Mouse (Mus musculus): ENCODE measurements around the gene Actn4.
A peak's percentile ranks its signal among the peaks of the same experiment; 100 is the strongest.

The Actn4 gene

DNA sequence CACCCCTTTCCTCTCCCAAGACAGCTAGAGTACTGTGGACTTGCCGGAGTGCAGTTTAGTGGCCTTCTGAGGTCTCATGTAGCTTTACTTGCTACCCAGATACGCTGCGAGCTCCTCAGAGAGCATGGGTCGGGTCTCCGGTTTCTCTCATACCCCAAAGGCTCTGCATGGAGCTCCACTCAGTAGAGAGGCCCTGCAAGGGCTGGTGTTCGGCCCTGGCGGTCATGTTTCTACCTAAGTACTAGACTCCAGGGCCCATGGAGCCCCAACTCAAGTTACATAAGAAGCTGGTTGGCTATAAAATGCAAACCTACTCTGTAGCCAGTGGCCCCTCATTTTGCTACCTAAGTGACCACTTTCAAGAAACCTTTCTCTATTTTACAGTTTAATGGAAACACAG, 13.4 kb downstream of the Actn4 start:
- DNase-seq: no peak

DNA sequence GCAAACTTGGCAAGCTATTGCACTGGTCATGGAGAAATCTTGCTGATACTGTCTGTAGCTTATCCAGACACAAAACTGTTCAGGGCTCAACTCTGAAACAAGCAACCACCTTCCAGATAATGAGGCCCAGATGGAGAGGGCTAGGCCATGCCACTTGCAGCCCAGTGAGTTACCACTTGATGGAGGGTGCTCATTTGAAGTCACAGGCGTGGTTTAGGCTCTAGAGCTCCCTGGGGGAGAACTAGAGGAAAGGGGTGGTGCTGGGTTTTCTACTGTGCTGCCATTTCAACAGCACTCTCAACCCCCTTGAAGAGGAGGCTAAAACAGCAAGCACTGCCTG, 15.9 kb downstream of the Actn4 start:
- no peak for DNase-seq

DNA sequence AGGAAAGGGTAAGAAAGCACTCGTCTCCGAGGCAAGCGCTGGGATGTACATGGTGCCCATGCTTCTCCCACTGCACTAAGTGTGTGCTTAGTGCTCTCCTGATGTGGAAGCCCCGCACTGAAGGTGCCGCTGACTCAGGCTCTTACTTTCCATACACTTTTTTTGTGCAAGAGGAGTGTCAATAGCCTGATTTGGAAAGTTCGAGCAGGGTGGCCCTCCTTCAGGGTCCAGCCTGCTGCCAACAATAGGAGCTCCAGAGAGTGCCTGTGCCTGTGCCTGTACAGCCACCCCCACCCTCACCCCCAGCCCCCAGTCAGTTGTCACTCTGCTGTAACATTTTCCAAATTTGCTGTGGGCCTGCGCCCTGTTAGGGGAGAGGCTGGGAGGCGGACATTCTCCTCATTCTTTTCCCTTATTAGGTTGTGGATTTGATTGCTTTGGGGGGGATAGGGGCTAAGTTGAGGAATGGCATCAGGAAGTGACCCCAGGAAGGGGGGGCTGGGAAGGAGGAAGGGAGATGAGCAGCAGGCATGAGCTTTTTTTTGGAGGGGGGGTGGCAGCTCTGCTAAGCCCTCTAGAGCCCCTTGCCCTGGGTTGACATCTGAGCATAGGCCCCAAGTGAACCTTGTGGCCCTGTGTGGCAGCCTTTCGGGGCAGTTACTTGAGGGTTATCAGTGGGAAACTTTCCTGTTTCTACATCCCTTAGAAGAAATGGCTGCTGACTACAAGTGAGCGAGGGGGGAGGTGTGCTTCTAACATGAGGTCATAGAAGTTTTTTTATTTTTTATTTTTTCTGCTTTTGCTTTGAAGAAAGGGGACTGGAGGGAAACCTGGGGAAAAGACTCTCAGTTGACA, 16.5 kb downstream of the Actn4 start:
- no peak for DNase-seq

DNA sequence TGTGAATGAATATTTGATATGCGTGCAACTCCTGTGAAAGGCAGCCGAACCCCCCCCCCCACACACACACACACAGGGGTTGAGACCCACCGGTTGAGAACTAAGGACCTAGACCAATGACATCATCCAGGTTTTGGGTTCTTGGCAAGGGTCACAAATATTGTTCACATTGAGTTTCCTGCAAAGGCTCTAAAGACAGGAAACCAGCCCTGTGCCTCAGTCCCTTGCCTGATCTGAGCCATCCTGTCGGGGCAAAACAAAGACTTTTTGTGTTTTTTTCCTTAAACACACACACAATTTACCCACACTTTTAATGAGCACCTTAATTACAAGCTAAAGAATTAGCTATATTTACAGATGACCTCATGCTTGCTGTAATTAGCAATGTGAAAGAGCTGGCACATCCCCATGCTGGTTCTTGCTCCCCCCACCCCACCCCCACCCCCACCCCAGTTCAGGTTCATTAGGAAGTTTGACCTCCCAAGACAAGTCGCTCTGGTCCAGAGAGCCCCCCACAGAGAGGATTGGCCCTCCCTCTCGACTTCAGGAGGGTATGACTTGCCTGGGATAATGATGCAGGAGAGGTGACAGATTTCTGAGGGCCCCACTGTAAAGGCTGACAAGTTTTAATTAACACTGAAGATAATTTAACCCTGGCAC, 17.3 kb downstream of the Actn4 start:
- DNase-seq: no peak

DNA sequence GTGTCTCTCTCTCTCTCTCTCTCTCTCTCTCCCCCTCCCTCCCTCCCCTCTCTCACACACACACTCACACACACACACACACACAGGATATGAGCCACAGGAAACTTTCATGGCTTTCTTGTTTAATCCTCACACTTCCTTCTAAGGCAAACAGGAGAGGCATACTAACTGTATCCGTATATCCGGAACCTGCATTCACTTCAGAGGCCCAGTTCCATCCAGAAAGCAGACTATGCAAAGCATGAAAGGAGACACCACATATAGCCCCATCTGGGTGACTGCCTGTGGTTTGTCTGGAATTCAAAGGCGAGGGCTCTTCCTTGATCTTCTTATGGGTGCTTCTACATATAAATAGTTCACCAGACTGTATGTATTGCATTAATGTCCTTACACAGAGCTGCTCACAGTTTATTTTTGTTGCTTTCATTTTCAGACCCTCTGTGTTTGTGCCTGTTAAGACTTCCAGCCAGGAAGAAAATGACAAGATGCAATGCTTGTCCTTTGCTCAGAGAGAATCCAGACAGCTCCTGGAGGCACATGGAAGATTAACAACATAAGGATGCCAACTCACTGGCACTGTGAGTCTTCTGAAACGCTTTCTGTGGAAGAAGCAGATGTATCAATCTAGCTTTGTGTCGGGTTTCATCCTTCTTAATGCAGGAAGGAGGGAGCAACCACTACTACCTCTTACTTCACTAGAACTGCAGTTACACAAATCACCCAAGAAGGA, 18.5 kb downstream of the Actn4 start:
- no peak for DNase-seq

DNA sequence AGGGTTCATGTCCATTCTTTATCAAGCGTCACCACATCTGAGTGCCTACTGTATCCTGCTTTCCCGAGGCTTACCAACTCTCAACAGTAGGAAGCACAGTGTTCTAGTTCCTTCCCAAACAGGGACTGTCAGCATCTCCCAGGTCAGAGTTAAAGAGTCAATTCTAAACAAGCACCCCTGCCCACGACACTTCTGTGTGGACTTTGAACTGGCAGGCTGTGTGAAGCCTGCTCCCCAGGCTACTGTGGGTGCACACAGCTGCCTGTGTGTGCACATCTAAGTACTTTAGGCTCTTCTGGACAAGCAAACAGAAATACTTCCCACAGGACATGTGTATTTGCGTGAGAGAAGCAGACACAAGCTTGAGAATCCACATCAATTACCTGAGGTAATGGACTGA, 20.6 kb downstream of the Actn4 start:
- DNase-seq: peak; percentile 58

DNA sequence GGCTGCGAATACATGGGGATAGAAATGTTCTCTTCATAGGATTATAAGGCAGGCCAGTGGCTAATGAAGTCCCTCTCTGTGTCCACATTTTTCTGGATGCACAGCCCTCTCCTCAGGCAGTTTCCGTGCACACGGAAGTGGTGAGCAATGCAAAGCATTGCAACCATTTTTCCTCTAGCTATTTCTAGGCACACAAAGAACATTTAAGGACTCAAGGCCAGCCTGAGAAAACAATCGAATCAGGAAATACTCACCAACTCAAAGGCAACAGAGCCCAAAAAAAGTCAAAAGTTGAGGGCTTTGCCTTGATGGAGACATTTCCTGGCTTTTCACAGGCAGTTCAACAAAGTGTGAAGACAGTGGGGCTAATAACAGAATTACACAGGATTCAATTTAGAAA, 21.0 kb downstream of the Actn4 start:
- no peak for DNase-seq

DNA sequence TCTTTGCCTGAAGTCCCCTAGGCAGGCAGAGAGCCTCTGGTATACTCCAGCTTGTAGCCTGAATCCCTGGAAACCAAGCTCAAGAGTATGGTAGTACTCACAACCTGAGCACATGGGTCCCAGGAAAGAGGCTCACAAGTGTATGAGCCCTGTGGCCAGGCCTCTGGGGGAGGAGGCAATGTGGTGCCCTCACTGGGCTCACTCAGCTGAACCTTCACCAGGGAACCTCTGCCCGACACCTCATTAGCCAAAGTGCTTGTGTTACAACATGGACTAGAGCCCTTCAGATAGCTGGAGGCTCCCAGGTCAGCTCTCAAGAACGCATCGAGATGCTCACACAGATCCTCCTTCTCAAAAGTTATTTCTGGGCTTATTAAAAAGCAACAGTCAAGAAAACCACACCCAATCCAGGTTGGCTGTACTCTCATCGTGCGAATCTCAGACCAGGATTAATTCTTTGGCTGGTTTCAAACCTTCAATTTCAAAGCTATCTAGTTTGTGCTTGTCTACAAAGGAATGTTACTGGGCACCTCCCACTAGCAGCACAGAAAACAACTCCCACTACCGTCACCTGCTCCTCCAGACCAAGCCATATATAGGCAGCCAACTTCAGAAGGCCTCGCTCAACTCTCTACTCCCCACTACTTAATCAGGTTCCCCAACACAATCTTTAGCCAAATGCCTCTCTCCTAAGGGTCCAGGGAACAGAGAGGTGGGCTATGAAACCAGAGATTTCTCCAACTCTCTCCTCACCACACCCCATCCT, 22.5 kb downstream of the Actn4 start:
- DNase-seq: peak; percentile 70

DNA sequence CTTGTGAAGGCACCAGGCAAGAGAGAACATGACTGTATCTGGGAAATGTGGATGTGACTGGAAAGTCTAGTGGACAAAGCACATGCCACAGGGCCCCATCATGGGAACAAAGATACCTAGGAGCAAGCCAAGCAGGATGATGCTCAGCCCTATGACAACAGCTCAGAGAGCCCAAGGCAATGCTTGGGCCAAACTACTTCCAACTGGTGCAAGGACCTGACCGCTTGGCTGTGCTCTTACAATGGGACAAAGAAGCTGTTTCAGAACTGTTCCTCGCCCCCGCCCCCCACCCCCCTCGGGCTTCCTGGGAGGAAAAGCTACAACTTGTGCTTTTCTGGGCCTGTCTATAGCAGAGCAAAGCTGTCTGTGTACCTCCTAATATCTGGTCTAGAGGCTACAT, 23.5 kb downstream of the Actn4 start:
- DNase-seq: no peak

DNA sequence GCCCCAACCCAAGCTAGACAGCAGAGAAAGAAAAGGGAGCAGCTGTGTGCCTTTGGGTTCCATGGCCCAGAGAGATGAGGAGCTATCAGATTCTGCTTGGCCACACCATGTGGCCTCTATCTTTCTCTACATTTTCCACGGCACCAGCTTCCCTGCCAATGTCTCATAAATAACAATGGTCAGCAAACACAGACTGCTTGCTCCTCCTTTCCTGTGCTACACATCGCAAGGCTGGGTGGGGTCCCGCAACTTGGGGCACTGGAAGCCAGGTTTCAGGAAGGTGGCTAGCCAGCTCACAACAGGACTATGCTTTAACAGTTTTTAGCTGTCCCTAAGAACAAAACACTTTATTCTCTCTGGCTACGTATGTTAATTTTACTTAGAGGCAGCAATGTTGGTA, 25.4 kb downstream of the Actn4 start:
- no peak for DNase-seq

DNA sequence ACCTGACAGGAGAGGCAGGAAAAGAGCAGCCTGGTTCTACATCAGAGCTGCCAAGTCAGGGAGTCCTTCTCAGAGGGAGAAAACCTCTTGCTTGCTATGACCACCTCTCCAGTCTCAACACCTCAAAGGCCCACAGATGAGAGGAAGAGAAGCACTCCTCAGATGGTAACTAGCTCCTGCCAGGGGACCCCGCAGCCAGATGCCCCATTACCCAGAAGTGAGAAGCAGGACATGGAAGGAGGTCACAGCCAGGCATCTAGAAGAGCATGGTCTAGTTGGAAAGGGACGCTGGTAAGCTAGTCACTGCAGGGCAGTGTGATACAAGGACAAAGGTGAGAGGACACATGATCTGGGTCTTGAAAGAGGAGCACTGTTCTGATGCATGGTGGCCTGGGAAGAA, 28.3 kb downstream of the Actn4 start:
- DNase-seq: no peak

DNA sequence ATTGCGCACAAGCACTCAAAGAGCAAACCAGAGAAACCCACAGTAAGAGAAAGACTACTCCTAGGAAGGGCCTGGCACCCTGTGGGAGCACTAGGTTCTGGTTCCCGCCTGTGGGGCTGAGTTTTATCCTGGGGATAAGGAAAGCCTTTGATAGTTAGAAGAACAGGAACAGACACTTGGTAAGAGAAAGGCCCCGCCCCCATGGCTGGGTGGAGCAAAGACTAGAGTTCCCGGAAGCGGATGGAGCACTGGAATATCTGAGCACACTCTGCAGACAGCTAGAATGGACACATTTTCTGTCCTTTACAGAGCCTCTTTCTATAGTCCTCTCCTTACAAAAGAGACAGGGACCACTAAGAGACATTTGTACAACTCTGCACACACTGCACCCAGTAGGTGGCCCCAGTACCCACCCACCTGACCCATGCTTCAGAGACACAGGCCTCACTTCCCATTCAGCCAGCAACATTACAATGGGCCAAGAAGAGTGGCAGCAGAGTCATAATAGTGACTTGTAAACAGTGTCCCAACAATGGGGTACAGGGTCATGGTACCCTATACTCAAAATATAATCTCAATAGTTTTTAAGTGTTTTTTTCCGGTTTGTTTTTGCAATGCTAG, 29.6 kb downstream of the Actn4 start:
- DNase-seq: no peak

DNA sequence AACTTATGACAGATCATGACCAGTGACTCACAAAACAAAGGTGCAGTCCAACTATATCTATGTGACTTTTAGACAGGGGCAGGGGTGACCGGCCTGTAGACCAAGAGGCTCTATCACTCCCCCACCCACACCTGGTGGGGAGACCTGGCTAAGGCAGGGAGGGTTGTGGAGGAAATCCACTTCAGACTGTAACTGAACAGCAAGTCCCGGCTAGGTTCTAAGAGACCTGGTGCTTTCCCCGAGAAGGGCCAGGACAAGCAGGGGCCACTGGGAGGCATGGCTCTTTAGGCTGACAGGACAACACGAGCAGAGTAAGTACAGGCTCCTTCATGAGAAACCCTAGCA, 30.5 kb downstream of the Actn4 start:
- DNase-seq: no peak

DNA sequence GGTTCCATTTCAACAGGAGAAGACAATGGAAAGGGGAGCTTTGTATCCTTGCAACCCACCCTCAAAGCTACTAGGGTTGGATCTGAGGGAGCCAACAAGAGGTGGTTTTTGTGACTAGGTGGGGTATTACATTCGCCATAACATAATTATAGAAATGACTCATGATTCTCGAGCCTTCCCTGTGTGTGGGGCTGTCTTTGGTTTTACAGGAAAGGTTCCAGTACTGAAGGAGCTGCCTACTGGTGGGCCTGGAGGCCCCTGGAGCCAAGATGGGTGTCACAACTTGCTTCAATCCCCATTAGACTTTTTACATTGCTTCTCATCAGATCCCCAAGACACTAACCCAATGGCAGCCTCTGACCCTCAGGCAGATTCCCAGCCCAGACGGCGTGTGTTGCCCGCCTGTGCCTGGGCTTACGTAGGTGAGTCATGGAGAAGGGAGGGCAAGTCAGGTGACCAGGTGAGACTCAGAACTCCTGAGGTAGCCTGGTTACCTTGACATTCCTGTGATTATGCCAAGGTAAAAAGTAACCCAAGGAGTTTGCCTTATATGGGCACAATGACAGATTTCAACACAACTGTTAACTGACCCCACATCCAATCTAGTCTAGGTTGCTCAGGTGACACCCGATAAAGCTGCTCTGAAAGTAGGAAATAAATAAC, 31.0 kb downstream of the Actn4 start:
- peak; percentile 87 for DNase-seq

DNA sequence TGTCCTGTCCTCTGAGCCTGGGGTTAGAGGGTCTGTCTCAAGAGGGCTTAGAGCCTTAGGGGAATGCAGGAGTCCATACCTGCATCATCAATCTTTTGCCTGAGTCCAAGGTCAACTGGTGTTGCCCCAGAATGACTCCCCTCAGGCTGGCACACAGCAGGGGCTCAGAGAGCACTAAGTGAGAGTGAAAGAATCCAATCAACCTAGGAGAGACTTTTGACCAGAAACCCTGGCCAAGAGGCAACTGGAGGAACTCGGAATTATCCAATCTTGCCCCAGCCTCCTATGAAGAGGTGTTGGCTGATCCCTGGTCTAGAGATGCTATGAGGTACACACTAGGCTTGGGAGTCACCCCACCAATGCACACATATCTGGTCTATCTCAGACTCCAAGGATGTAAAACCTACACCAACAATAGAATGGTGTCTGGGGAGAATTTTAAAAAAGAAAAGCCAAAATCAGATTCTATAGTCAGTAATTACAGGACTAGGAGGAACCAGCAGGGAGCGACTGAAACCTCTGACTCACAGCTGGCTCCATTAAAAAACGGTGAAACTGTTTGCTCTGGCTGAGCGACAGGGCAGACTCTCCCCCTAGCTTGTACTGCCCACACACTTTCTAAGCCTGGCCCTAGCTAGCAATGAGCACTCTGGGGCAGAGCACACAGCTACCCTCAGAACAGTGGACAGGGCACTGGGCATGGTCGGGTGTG, 31.7 kb downstream of the Actn4 start:
- peak; percentile 50 for DNase-seq

DNA sequence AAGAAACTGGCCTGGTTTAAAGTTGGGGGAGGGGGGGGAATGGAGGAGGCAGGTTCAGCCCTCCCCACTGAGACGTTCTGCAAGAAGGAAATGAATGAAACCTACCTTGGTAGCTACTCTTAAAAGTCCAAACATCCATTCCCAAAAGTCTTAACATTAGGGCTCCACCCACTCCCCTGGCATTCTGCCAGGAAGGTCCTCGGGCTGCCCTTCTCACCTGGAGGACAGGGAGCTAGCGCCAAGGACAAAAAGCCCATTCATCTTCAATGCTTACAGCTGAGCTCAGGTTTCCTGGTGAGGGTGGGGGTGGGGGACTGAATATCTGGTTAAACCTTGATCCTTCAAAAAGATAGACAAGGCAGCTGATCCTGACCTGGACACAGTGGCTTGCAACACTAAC, 32.8 kb downstream of the Actn4 start:
- peak; percentile 89 for DNase-seq

DNA sequence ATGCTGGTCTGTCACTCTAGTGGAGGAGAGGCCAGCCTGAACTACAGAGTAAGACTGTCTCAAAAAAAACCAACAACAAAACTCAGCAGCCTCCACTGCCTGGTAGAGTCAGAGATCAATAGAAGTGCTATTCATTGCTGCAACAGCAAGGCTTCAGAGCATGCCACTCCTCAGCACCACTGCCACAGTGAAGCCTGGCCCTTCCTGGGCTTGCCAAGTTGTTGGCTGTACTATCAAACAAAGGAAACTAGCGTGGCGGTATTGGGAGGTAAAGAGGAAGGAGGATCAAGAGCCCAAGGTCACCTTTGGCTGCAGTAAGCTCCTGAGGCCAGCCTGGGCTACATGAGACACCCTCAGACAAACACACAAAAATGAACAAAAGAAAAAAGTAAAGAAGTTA, 36.0 kb downstream of the Actn4 start:
- no peak for DNase-seq

DNA sequence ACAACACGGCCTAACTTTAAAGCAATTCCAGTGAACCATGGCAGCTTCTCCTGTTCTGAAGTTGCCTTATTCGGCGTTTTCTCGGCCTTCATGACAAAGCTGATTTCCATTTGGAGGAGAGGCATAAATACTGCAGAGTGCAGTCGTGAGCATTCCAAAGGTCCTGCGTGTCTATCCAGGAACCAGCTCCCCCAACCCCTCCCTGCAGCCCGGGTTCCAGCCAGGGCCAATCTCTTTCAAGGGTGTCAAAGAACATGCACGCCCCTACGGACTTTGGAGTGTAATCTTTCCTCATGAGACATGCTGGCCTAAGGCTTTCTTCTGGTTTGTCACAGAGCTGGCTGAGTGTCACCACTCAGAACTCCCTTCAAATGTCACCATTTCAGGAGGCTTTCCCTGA, 36.8 kb downstream of the Actn4 start:
- peak; percentile 96 for DNase-seq

DNA sequence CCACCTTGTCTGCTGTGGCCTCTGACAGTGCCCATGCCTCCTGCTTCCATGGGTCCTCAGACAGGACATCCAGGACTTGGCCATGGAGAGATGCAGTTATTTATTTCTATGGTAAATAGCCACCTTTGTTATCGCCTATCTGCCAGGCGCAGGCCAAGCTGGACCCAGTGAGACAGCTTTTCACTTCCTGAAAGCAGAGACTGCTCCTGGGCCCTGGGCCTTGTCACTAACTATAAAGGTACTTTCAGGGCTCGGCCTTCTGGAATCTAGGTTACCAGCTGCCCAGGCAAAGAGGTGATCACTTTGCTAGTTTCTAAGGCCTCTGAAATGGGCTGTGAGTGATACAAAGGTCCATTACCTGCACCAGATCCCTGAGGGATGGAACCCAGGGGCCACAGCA, 37.3 kb downstream of the Actn4 start:
- no peak for DNase-seq

DNA sequence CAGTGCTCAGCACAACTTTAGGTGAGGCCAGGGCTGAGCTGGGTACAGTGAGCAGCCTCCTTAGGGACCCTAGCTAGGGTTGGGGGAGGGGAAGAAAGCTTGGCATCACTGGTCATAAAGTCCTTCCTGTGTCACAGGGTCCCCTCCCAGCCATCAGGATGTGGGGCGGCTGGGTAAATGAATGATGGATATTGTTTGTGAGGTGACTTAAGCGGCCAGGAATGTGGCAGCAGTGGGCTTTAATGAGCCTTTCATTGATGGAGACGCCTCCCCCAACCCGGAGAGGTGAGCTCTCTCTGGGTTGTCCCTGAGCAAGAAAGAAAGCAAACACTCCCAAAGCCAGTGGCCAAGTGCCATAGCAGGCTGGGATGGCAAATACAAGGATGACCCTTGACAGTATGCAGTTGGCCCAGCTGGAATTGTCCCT, 38.3 kb downstream of the Actn4 start:
- peak; percentile 69 for DNase-seq

DNA sequence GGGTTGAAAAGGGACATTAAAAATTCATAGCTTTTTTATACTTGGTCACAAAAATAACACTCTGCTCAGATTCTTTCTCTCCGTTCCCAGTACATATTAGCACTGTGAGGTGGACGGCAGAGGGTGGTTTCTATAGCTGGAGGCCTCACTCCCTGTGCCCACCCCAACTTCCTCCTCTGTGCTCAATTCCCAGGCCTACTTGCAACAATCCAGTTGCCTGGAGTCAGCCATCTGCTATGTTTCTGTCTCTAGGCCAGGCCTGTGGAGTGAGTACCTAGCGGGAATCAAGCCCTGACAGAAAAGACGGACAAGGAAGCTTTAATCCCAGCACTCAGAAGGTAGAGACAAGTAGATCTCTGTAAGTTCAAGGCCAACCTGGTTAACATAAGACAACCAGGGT, 39.5 kb downstream of the Actn4 start:
- DNase-seq: no peak

All from kidney, adult 11 months (tissue).